Mouse (Mus musculus) 3134 (cell line): ENCODE data around the gene Gm42715.
"Not testable (repeated sequence)": the region's sequence is repeated elsewhere in the genome, so short reads cannot be mapped to it uniquely, and the experiment has no call there.

Experiments used
- DNase-seq: peaks from one replicate; pipeline ENCODE4 v3.0.0-alpha.2; 2011; ENCODE audit warnings: low spot score; ENCODE audit not compliant: insufficient read length; ENCODE audit errors: extremely low read depth

Gene Gm42715

GRCm38 (mm10) chr7:127494648-127495047 lies 24.7 kb upstream of the Gm42715 start:
- DNase-seq = no peak

- DNase-seq = no peak
Measured at GRCm38 (mm10) chr7:127497382-127497781, 22.0 kb upstream of the Gm42715 start.

GRCm38 (mm10) chr7:127498407-127498806 lies 21.0 kb upstream of the Gm42715 start:
- no peak for DNase-seq

- DNase-seq = no peak
Measured at GRCm38 (mm10) chr7:127508291-127508690, 11.1 kb upstream of the Gm42715 start.

- not testable (repeated sequence) for DNase-seq
Measured at GRCm38 (mm10) chr7:127509830-127510229, 9.6 kb upstream of the Gm42715 start.

- DNase-seq = no peak
Measured at GRCm38 (mm10) chr7:127511241-127511640, 8.1 kb upstream of the Gm42715 start.

GRCm38 (mm10) chr7:127511808-127512230 lies 7.6 kb upstream of the Gm42715 start, which contains the start of gene Srcap:
Gene Srcap, plus strand, starts transcription at chr7:127511983.
- peak; percentile 91 for DNase-seq

- peak; percentile 86 for DNase-seq
Measured at GRCm38 (mm10) chr7:127512231-127513015, 7.0 kb upstream of the Gm42715 start.

GRCm38 (mm10) chr7:127513016-127513390 lies 6.4 kb upstream of the Gm42715 start:
- DNase-seq = no peak

GRCm38 (mm10) chr7:127513781-127514180 lies 5.6 kb upstream of the Gm42715 start:
- DNase-seq = no peak

GRCm38 (mm10) chr7:127515846-127516245 lies 3.5 kb upstream of the Gm42715 start:
- no peak for DNase-seq

- no peak for DNase-seq
Measured at GRCm38 (mm10) chr7:127516344-127516743, 3.0 kb upstream of the Gm42715 start.

- DNase-seq = no peak
Measured at GRCm38 (mm10) chr7:127541671-127542070, 22.3 kb downstream of the Gm42715 start.

- no peak for DNase-seq
Measured at GRCm38 (mm10) chr7:127549116-127549835, 29.9 kb downstream of the Gm42715 start.

GRCm38 (mm10) chr7:127551558-127551957 lies 32.2 kb downstream of the Gm42715 start:
- no peak for DNase-seq

GRCm38 (mm10) chr7:127560580-127560979 lies 41.2 kb downstream of the Gm42715 start:
- no peak for DNase-seq

GRCm38 (mm10) chr7:127561340-127561858 lies 42.0 kb downstream of the Gm42715 start, which contains the start of gene Tmem265:
Gene Tmem265, plus strand, starts transcription at chr7:127561390.
- DNase-seq = no peak

- peak; percentile 32 for DNase-seq
Measured at GRCm38 (mm10) chr7:127564381-127565150, 45.2 kb downstream of the Gm42715 start.

- peak; percentile 85 for DNase-seq
Measured at GRCm38 (mm10) chr7:127572895-127573471, 53.6 kb downstream of the Gm42715 start, which contains the start of gene Phkg2. Gene Phkg2, plus strand, starts transcription at chr7:127573340.

GRCm38 (mm10) chr7:127573503-127574008 lies 54.2 kb downstream of the Gm42715 start:
- DNase-seq = peak; percentile 30
